Mouse (Mus musculus): ENCODE measurements around the gene Ap1b1.

DNA sequence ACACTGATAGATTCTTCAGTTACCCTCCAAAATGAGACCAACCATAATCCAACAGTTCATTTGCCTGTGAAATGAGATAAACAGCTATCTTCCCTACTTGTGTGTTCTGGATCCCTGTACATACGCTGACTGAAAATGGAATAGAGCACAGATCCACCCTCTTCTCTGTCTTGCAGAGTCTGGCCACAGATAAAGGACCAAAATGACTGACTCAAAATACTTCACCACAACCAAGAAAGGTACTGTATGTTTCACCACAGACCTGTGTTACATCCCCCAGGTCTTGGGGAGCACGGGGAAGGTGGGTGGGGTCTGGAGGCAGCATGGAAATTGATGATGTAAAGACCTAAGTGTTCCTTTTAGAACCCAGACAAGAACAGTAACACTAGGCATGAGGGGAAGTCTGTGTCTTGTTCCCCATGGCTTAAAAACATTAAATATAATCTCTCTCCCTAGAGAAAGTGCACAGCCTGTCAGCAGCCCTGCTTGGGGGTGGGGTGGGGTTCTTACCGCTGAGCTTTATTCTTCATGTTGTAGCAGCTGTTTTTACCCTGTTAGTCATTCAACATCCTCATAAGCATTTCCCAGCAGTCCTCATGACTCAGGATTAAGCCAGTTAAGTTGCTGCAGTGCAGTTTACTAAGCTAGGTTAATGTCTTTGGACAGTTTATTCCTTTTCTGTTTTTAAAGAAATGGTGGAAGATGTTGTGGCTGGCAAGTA is 22.9 kb downstream of the Ap1b1 start:
- no peak for TF ChIP-seq CTCF (IDR thresholded peaks at IDR 0.05; ENCODE audit: low read depth, low read length)
- TF ChIP-seq POLR2A (IDR thresholded peaks at IDR 0.05; ENCODE audit: borderline replicate concordance, low read depth, low read length): no peak

Measured in bone marrow macrophage, adult 2 months (primary cell).